Mouse (Mus musculus) Patski (cell line): Measurements from ENCODE around the gene Zfp949. TPM values are rescaled to one million over a fixed set of nuclear protein-coding genes. Genes with fewer than 3 reads are reported as not detected.

Experiments
- ATAC-seq: fragments of 100-300 bp; one replicate; pipeline ENCODE4 v1.8.0; 2021
- CTCF ChIA-PET: fragments of 350-600 bp; sonication (Branson Sonifier 250); formaldehyde crosslinking; loops from one replicate; lab custom pipeline; 2022; ENCODE audit warnings: inconsistent platforms; lab: Charles Lee
- POLR2A ChIA-PET: fragments of 350-600 bp; sonication (Branson Sonifier 250); formaldehyde crosslinking; loops from one replicate; lab custom pipeline; 2022; ENCODE audit warnings: antibody characterized with exemption, inconsistent platforms; lab: Charles Lee
- DNase-seq: peaks from one replicate; pipeline ENCODE4 v3.0.0-alpha.2; 2011; ENCODE audit warnings: low read depth, low spot score
- H3K27me3 ChIP-seq: fragments of 371-371 bp; one replicate; pipeline ENCODE4 v1.5.1; 2021
- CTCF ChIP-seq: fragments of 100-300 bp; IDR thresholded peaks from one replicate; pipeline ENCODE4 v1.5.1; 2021
- in situ Hi-C: fragments of 300-500 bp; cut with MboI; formaldehyde crosslinking; loops from 3 replicates; pipeline ENCODE4 v1.11.1; 2018; ENCODE audit warnings: low pct_unique_long_range_greater_than_20kb, mixed read lengths
- polyA plus RNA-seq: library from polyadenylated mRNA; unstranded; gene quantifications from one replicate; pipeline ENCODE4 v1.2.3, GENCODE M21; 2021

Gene Zfp949
- 12.5 TPM for polyA plus RNA-seq

DNA sequence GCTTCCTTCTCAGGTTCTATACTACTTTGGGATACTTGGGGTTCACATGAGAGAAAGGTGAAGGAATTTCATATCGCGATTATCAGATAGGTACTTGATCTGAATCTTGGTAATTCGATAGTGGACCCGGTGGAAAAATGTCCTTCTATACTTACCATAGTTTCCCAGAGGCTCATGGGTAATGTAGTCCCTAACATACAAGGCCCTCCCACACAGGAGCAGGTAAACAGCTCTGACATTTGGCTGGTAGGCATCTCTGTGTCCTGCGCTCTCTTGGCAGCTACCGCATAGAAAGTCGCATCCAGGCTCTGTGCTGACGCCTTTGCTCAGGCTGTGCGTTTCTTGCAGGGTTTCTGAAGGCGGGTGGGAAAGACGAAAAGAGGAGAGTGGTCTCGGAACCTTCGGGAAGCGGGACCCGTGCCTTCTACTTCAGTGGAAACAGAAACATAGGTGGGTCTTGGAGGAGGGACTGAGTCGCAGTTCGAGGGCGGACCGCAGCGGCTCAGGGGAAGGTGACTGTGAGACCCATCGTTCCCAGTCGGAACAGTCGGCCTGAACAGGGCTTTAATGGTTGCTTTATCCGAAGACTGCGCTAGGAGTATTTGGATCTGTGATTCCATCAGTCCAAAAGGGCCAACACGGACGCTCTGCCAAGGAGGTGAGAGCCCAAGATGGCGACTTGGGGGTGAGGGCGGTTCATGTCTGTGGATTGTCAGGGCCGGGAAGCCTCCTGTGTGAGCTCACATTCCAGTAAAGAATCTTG lies at the start of gene Zfp949:
TSS of gene Zfp949 (plus strand) at position 170 of the 763 bp plus-strand sequence.
- no peak for TF ChIP-seq CTCF
- H3K27me3 ChIP-seq = no peaks in the 10 kb centered on the region
- in situ Hi-C loops = loop anchor here (10.0 to 25.0 kb wide), 2 partner anchors 164 to 1123 kb away; partner anchors contain the start of gene Mthfsl
- POLR2A ChIA-PET = interaction anchor here (0.7 to 1.4 kb wide), 2 partner anchors 14 to 170 kb away, joined by 3 read pairs; no protein-coding TSS in a partner anchor
- CTCF ChIA-PET = interaction anchor here (1.1 to 1.4 kb wide), 2 partner anchors 15 to 86 kb away, joined by 3 read pairs; no protein-coding TSS in a partner anchor
- DNase-seq (peak; percentile 73), ATAC-seq (peak; percentile 80)

DNA sequence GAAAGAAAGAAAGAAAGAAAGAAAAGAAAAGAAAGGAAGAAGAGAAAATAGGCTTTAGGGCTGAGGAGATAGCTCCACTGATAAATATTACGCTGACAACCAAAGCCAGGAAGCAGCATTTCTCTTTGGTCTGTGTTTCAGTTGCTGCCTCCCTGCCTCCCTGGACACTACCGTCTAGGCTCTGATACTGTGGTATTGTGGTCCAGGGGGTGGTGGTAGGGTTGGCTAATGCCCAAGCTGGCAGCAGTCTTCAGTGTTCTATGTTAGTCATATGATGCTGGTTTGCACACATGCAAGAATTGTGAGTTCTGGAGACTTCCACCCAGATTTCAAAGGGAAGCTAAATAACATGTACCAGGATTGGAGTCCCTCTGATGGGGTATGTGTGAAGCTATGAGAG lies 47.7 kb upstream of the Zfp949 start:
- in situ Hi-C loops = loop anchor here (25.0 kb wide), 1 partner anchor 1238 kb away; the partner anchor contains the start of gene Cep162
- TF ChIP-seq CTCF = no peak
- no peak for DNase-seq
- no peaks in the 10 kb centered on the region for H3K27me3 ChIP-seq
- ATAC-seq = no peak
- ChIA-PET POLR2A (interaction anchor here (0.5 kb wide), 1 partner anchor 421 kb away, joined by 3 read pairs; no protein-coding TSS in a partner anchor), CTCF (no interaction called here)

DNA sequence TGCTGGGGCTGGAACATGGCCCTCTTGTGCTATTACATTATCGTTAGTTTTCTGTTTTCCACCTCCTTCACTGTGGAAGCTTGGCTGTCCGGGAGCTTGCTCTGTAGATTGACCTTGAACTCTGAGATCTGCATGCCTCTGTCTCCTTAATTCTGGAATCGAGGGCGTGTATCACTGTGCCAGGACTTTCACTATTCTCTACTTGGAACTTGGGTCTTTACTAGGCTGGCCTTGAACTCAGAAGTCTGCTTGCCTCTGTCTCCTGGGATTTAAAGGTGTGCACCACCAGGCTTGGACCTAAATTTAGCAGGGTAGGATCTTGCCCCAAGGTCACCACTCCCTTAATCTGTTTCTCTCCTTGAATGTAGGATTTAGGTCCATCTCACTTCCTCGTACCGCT lies 46.0 kb upstream of the Zfp949 start:
- POLR2A ChIA-PET = no interaction called here

DNA sequence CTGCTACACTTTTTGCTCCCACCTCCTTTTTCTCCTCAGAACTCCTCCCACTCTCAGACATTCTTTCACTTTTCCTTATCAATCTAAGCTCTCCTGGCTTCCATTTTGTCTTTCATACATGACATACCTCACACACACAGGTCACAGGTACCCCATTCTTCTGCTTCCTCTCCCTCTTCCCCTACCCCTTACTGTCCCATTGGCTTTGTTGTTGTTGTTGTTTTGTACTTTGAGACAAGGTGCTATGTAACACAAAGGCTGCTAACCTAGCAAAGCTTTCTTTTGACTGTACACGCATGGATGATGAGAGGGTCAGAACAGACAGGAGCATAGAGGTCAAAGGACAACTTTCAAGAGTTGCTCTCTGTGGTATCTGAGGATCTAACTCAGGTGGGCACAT lies 32.3 kb upstream of the Zfp949 start:
- CTCF ChIA-PET = interaction anchor here (1.0 kb wide), 1 partner anchor 8 kb away, joined by 4 read pairs; no protein-coding TSS in a partner anchor
- POLR2A ChIA-PET = interaction anchor here (1.3 kb wide), 1 partner anchor 24 kb away, joined by 4 read pairs; no protein-coding TSS in a partner anchor
- in situ Hi-C loops = loop anchor here (25.0 kb wide), 1 partner anchor 1253 kb away; the partner anchor contains the start of gene Cep162
- ATAC-seq (no peak), DNase-seq (no peak)
- no peak for TF ChIP-seq CTCF
- no peaks in the 10 kb centered on the region for H3K27me3 ChIP-seq

More for the DNA sequence above, 46.0 kb upstream of the Zfp949 start:
- in situ Hi-C loops = loop anchor here (25.0 kb wide), 1 partner anchor 1240 kb away; the partner anchor contains the start of gene Cep162
- DNase-seq (no peak), ATAC-seq (no peak)
- H3K27me3 ChIP-seq = no peaks in the 10 kb centered on the region
- no peak for TF ChIP-seq CTCF
- CTCF ChIA-PET = no interaction called here

DNA sequence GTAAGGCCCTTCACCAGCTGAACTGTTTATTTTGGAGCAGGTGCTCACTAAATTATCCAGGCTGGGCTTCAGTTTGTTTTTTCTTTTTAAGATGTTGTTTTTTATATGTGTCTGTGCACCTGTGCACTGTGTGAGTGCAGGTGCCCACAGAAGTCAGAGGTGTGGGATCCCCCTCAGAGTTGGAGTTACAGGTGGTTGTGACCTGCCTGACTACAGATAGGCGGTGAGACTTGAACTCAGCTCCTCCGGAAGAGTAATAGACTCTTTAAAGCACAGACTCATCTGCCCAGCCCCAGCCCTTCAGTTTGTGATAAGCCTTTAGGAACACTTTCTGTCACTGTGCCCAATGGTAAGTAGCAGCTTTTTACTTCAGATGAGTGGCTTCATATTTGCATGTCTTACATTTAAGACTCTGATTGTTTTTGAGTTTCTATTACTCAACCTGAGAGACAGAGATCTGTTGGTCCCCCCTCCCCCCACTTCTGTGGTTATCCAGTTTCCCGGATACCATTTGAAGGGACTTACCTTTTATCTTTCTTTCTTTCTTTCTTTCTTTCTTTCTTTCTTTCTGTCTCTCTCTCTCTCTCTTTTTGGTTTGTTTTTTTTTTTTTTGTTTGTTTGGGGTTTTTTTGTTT lies 31.3 kb upstream of the Zfp949 start:
- no peak for DNase-seq
- in situ Hi-C loops = loop anchor here (25.0 kb wide), 1 partner anchor 1254 kb away; the partner anchor contains the start of gene Cep162
- no peak for TF ChIP-seq CTCF
- no peak for ATAC-seq
- POLR2A ChIA-PET = interaction anchor here (1.3 kb wide), 1 partner anchor 23 kb away, joined by 4 read pairs; no protein-coding TSS in a partner anchor
- no peaks in the 10 kb centered on the region for H3K27me3 ChIP-seq
- CTCF ChIA-PET = interaction anchor here (1.0 kb wide), 1 partner anchor 9 kb away, joined by 4 read pairs; no protein-coding TSS in a partner anchor

DNA sequence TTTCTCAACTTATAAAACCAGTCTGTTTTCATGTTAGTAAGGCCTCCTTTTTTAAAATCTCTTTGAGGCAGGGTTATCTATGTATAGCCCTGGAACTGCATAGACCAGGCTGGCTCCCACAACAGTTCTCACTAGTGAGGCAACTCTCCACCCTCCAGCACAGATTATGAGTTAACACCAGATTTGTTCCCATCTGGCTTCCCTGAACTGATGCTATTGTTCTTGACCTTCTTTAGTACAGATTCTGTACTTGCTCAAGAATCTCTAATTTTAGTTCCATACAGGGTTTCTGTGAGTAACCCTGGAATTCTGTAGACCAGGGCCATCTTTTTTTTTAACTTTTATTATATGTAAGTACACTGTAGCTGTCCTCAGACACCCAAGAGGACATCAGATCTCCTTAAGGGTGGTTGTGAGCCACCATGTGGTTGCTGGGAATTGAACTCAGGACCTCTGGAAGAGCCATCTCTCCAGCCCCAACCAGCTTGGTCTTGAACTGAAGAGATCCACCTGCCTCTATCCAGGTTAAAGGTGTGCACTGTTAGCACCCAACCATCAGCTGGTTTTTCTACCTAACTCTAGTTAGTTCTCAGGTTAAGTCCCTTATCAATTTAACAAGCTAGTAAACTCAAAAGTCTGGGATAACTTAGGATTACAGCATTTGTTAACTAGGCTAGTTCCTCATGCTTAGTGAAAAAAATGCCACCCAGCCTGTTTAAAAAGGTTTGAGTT lies 28.3 kb upstream of the Zfp949 start:
- CTCF ChIA-PET = interaction anchor here (1.0 kb wide), 1 partner anchor 15 kb away, joined by 3 read pairs; no protein-coding TSS in a partner anchor
- DNase-seq (no peak), ATAC-seq (no peak)
- no peaks in the 10 kb centered on the region for H3K27me3 ChIP-seq
- no peak for TF ChIP-seq CTCF
- in situ Hi-C loops = loop anchor here (5.0 to 25.0 kb wide), 2 partner anchors 37 to 1257 kb away; partner anchors contain the start of genes Cep162 and Syncrip
- POLR2A ChIA-PET = no interaction called here

DNA sequence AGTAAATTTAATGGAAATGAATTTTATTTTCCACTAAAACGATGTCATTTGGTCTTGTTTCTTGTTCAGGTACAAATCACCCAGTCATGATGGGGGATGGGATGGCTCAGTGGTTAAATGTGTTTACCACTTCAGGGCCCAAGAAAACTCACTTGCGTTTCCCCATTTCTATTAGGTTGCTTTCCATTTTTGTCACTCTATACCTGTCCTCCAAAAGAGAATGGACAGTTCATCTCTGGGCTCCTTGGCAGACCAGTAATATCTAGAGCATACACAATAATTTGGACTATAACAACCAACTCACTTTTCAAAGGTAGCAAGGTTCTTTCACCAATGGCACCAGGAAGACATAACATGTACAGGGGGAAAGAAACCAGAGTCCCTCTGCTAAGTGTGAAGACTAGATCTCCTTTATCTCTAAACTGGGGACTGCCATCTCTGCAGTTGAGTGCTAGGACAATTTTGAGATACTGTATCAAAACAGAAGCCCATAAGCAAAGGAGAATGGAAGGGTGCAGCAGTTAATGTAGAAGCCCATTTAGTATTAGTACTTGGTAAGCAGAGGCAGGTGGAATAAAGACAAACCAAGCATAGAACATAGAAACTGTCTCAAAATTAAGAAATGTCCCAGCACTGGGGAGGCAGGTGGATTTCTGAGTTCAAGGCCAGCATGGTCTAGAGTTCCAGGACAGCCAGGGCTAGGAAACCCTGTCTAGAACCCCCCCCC lies 27.5 kb upstream of the Zfp949 start:
- POLR2A ChIA-PET = no interaction called here
- in situ Hi-C loops = loop anchor here (5.0 to 25.0 kb wide), 2 partner anchors 38 to 1258 kb away; partner anchors contain the start of genes Cep162 and Syncrip

DNA sequence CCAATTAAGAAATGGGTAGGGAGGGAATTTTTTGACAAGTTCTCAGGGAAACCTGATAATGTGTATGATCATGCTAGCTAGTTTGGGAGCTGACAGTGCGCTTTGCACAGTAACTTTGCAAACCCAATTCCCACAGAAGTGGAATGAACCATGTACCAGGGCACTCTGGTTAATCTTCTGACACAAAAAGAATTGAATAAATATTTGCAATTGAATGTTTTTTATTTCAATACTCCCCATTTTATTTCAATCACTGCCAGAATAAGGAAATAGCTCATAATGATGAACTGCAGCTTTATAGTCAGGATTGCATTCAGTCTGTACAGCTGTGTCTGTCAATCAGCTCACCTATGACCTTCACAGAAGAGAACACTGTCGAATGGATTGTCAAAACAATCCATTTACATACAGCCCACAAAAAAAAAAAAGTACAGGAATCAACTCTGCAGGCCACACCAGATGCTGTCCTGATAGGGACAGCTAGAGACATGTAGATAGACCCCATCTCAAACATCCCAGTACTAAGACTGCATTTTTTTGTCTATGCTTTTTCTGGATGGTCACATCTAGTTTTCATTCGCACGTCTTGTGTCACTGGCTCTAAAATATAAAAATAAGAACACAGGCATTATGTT lies 26.9 kb upstream of the Zfp949 start:
- CTCF ChIA-PET = no interaction called here
- ATAC-seq (no peak), DNase-seq (no peak)
- H3K27me3 ChIP-seq = no peaks in the 10 kb centered on the region
- no peak for TF ChIP-seq CTCF
- POLR2A ChIA-PET = no interaction called here
- in situ Hi-C loops = loop anchor here (5.0 to 25.0 kb wide), 2 partner anchors 39 to 1259 kb away; partner anchors contain the start of genes Cep162 and Syncrip

More for the DNA sequence above, 27.5 kb upstream of the Zfp949 start:
- CTCF ChIA-PET = interaction anchor here (1.0 kb wide), 1 partner anchor 16 kb away, joined by 3 read pairs; no protein-coding TSS in a partner anchor
- H3K27me3 ChIP-seq = no peaks in the 10 kb centered on the region
- DNase-seq = no peak
- ATAC-seq = no peak
- TF ChIP-seq CTCF = no peak
